Mouse (Mus musculus) lung, postnatal 0 days (tissue): Measurements from ENCODE around the gene Edrf1.

Source experiments
- CTCF ChIP-seq: IDR thresholded peaks from 2 replicates; pipeline ENCODE4 v1.5.1; 2016; ENCODE audit warnings: antibody characterized with exemption, mild to moderate bottlenecking
- EP300 ChIP-seq: IDR thresholded peaks from 2 replicates; pipeline ENCODE4 v1.6.1; 2016; ENCODE audit warnings: antibody characterized with exemption, mild to moderate bottlenecking, control low read depth

- TF ChIP-seq CTCF: no peak
- no peak for TF ChIP-seq EP300
Measured at GRCm38 (mm10) chr7:133623226-133623625, 14.1 kb upstream of the Edrf1 start.
